10 mouse cellular contexts compared by ENCODE assay signal in genomic region chr4:57017229-57017628, GRCm38 (mm10). TPM values are rescaled to one million over a fixed set of nuclear protein-coding genes. Genes with fewer than 3 reads are reported as not detected.
DNase-seq lines count a peak whose midpoint lies in the region; ATAC-seq and TF ChIP-seq lines count a peak whose summit lies in the region.
"Had no signal": no experiment of that assay in that cellular context is flagged by ENCODE, and none has a peak within 500 bp of the region (broad histone marks: within the 10 kb centered on the region; RNA-seq: fewer than 3 reads in every experiment).

No protein-coding gene starts in this region.

- no peak for ATAC-seq in kidney, postnatal 0 days (replicated peaks; ENCODE audit: low FRiP score, low read depth)
- ATAC-seq in liver, embryonic 13.5 days (ENCODE audit: low read depth) = no peak

- H3K36me3 ChIP-seq in kidney, postnatal 0 days (ENCODE audit: insufficient read depth, low read length) = no peaks in the 10 kb centered on the region
- no peaks in the 10 kb centered on the region for H3K36me3 ChIP-seq in liver, embryonic 13.5 days
- H3K36me3 ChIP-seq: embryonic facial prominence, embryonic 12.5 days had no signal

- no peak overlapping the region for H3K9ac ChIP-seq in kidney, postnatal 0 days (ENCODE audit: low read depth, low read length)
- H3K9ac ChIP-seq in liver, embryonic 13.5 days = no peak overlapping the region
- H3K9ac ChIP-seq: embryonic facial prominence, embryonic 12.5 days had no signal

- no peak overlapping the region for H3K4me3 ChIP-seq in kidney, postnatal 0 days (replicated peaks; ENCODE audit: low read depth, low read length)
- H3K4me3 ChIP-seq in liver, embryonic 13.5 days (replicated peaks) = no peak overlapping the region
- H3K4me3 ChIP-seq: embryonic facial prominence, embryonic 12.5 days; myocyte had no signal

- peak; percentile 51 for DNase-seq in right cerebral cortex, adult 18-20 months
- DNase-seq in right cerebral cortex, postnatal 36 days (ENCODE audit: low spot score in 2 of 2) = no peak
- DNase-seq in cerebellum, postnatal 14 days = peak; percentile 87 to 95
- DNase-seq in gastrocnemius, adult 8-10 months (ENCODE audit: low spot score in 2 of 2) = peak; percentile 25 to 40
- DNase-seq in kidney, postnatal 0 days (ENCODE audit: low spot score) = peak; percentile 85
- peak; percentile 31 for DNase-seq in liver, embryonic 13.5 days
- peak; percentile 15 for DNase-seq in ovary, adult 18-20 months (ENCODE audit: low spot score)
- DNase-seq in thymus, postnatal 0 days (ENCODE audit: low spot score) = peak; percentile 67

- H3K27ac ChIP-seq in kidney, postnatal 0 days = no peak overlapping the region
- no peak overlapping the region for H3K27ac ChIP-seq in liver, embryonic 13.5 days
- H3K27ac ChIP-seq: embryonic facial prominence, embryonic 12.5 days had no signal

- no peaks in the 10 kb centered on the region; the same call in 1 of the 2 replicates for H3K4me1 ChIP-seq in kidney, postnatal 0 days (replicated peaks; ENCODE audit: insufficient read depth, low read length)
- H3K4me1 ChIP-seq in liver, embryonic 13.5 days (replicated peaks) = no peaks in the 10 kb centered on the region
- H3K4me1 ChIP-seq: embryonic facial prominence, embryonic 12.5 days had no signal

- WGBS in kidney, postnatal 0 days = 30% methylated on average over 5 of the region's 5 CpGs
- 17% methylated on average over 5 of the region's 5 CpGs for WGBS in liver, embryonic 13.5 days (ENCODE audit: insufficient replicate concordance)

- H3K4me2 ChIP-seq in kidney, postnatal 0 days (ENCODE audit: low read length) = no peak overlapping the region
- H3K4me2 ChIP-seq in liver, embryonic 13.5 days = no peak overlapping the region
- H3K4me2 ChIP-seq: embryonic facial prominence, embryonic 12.5 days had no signal

- peak; percentile 91 for TF ChIP-seq CTCF in kidney, postnatal 0 days (IDR thresholded peaks at IDR 0.05; ENCODE audit: low read depth)

- no peaks in the 10 kb centered on the region for H3K27me3 ChIP-seq in kidney, postnatal 0 days (ENCODE audit: insufficient read depth, low read length)
- peaks cover 3% of the 10 kb centered on the region; the same call in 1 of the 2 replicates for H3K27me3 ChIP-seq in liver, embryonic 13.5 days

- no peaks in the 10 kb centered on the region for H3K9me3 ChIP-seq in kidney, postnatal 0 days (replicated peaks; ENCODE audit: low read length)
- no peaks in the 10 kb centered on the region for H3K9me3 ChIP-seq in liver, embryonic 13.5 days (replicated peaks)
- H3K9me3 ChIP-seq: embryonic facial prominence, embryonic 12.5 days had no signal

RNA-seq across cellular contexts. Expression of gene Frrs1l, which starts 27.0 kb away (rescaled TPM):
- under 1 TPM in 2 of 4 experiments, not detected in 2; 0.05 to 0.09 TPM for total RNA-seq in gastrocnemius, adult 8-10 months (2022)
- 0.12 and 0.14 TPM in 2 replicates for polyA plus RNA-seq in kidney, postnatal 0 days (2015; fragmentation: Nextera tagmentation; extraction: Ambion mirVana)
- 0.09 TPM in 2 replicates for polyA plus RNA-seq in liver, embryonic 13.5 days (2015; fragmentation: Nextera tagmentation; extraction: Ambion mirVana)
- polyA plus RNA-seq in thymus, postnatal 0 days (2015; fragmentation: Nextera tagmentation; extraction: Ambion mirVana) = 0.04 TPM in 1 of 2 replicates, not detected in the other
- polyA plus RNA-seq: myocyte had no signal

Comparison
In these comparisons a context has a peak if more than half of its experiments do, and no peak if none do; other contexts are left out.
1. DNase-seq: peak in right cerebral cortex, adult 18-20 months (single experiment), cerebellum, postnatal 14 days (2 of 2), gastrocnemius, adult 8-10 months (2 of 2), kidney, postnatal 0 days (single experiment), liver, embryonic 13.5 days (single experiment), ovary, adult 18-20 months (single experiment) and thymus, postnatal 0 days (single experiment); none in right cerebral cortex, postnatal 36 days (0 of 2).